Mouse (Mus musculus): ENCODE measurements around the gene Ubxn2a.
A peak's percentile ranks its signal among the peaks of the same experiment; 100 is the strongest.

- TF ChIP-seq CTCF (IDR thresholded peaks at IDR 0.05; ENCODE audit: low read depth) (peak; percentile 20; the same call in 1 of the 2 replicates), EP300 (IDR thresholded peaks at IDR 0.05; ENCODE audit: low read depth) (no peak)
Observed at GRCm38 (mm10) chr12:4872273-4872672, 35.2 kb downstream of the Ubxn2a start.

Measured in heart, postnatal 0 days (tissue).